Mouse (Mus musculus) gastrocnemius, adult 2 months (tissue): ENCODE measurements at regions not wholly inside any gene's neighbourhood (a gene's known extent, or its start where the extent isn't known, plus 50 kb on each side); places are given as distances from the start of the nearest gene placed in this dataset.

Experiments
- DNase-seq: peaks from one replicate; pipeline ENCODE4 v3.0.0; 2022
- H3K27ac ChIP-seq: fragments of 200-600 bp; 2 replicates; pipeline ENCODE4 v1.8.1; 2022; ENCODE audit warnings: mild to moderate bottlenecking
- H3K4me3 ChIP-seq: fragments of 200-600 bp; 2 replicates; pipeline ENCODE4 v1.8.1; 2022; ENCODE audit warnings: mild to moderate bottlenecking, moderate library complexity
- CTCF ChIP-seq: fragments of 200-600 bp; IDR thresholded peaks from 2 replicates; pipeline ENCODE4 v1.8.1; 2022; ENCODE audit warnings: antibody characterized with exemption, mild to moderate bottlenecking, moderate library complexity
- intact Hi-C: fragments of 180-260 bp; cut with DNase I; formaldehyde crosslinking; loops from one replicate; pipeline ENCODE4 v1.15.1; 2025

DNA sequence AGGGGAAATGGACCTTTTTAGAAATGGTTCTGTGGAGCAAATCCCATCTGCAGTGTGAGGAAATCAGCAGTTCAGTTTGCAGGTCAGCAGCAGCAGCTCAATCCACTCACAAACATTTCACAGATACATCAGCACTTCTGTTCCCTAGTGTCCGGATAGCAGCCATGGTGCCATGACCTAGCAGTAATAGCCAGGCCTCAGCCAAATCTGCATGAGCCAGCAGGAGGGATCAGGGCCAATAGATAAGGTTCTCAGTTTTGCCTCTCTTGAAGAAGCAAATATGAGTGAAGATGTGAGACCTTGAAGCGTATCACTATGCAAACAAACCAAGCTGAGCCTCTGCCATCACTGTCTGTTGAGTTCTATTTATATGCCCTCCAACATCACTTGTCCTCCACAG lies 380.7 kb upstream of the Chrm3 start:
- intact Hi-C loops: no loop called here
- no peak overlapping the region for H3K4me3 ChIP-seq
- TF ChIP-seq CTCF: no peak
- no peak overlapping the region for H3K27ac ChIP-seq
- no peak for DNase-seq

DNA sequence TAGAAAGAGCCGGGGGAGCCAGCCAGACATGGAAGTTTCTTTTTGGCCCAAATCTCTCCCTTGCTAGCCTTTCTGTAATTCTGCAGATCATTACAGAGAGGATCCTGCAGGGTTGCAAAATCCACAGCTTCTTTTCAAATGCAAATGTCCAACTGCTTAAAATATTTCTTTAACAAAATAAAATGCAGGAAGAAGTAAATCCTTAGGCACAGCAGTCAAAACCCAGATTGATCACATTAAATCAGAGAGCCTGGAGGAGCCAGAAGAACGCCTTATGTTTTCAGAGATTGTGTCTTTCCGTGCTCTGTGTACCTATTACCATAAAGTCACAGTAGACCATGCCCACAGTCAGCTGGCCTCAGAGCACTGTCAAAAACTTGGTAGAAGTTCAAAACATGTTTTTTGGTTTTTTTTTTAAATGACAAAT lies 365.1 kb upstream of the Chrm3 start:
- intact Hi-C loops: no loop called here
- TF ChIP-seq CTCF: no peak

DNA sequence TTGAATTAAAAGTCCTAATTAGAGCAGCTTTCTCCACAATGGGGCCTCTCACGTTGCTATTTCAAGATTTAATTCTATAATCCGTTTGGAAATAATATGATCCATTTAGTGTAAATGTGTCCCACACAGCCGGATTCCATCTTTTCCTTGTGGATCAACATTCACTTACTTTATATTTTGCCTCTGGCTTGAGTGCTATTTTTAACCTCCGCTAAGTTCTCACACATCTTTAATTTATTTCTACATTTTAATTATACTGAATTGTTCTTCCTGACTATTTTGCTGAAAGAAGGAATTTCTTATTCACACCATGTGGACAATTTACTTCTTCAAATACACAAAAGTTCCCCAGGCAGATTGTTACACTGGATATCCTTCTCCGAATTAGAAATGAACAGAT lies 364.7 kb upstream of the Chrm3 start:
- no peak for DNase-seq
- Histone ChIP-seq H3K27ac (no peak overlapping the region), H3K4me3 (no peak overlapping the region)
- TF ChIP-seq CTCF: no peak
- intact Hi-C loops: no loop called here

More for the DNA sequence above, 365.1 kb upstream of the Chrm3 start:
- Histone ChIP-seq H3K27ac (no peak overlapping the region), H3K4me3 (no peak overlapping the region)
- DNase-seq: no peak

DNA sequence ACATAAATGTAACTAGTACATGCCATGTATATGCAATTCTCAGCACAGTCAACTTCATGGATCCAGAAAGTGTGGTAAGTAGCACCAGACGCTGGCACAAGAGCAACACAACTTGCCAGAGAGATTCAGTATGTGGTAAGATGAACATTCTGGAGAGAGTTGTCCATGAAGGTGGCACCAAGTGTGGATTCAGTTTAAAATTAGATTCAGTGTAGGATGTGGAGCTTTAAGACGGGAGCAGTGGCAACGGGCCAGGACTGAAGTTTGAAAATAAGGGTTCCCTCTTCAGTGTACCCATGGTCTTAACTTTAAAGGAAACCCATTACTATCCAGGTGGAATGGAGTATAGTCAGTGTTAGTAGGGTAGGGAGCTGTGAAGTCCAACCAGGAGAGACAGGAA lies 360.0 kb upstream of the Chrm3 start:
- intact Hi-C loops: no loop called here
- no peak overlapping the region for H3K4me3 ChIP-seq
- TF ChIP-seq CTCF: no peak
- no peak for DNase-seq
- H3K27ac ChIP-seq: no peak overlapping the region

DNA sequence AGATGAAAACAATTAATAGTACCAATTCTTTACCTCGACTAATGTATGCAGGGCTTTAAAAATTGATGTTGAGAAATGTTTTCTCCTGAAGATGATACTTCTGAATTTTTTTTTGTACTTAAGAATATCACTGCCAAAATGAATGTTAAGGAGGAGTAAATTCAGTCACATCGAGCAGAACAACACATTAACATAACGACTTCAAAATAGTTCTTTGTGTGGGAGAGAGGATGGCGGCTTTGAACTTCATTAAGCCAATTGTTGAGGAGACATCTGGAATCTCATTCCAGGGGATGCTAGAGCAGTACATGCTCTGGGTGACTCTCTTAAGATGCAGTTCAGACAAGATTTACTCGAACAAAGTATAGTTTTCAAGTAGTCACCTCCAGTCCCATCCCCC lies 350.8 kb upstream of the Chrm3 start:
- no peak overlapping the region for H3K27ac ChIP-seq
- H3K4me3 ChIP-seq: no peak overlapping the region
- TF ChIP-seq CTCF: no peak
- no peak for DNase-seq
- intact Hi-C loops: no loop called here

DNA sequence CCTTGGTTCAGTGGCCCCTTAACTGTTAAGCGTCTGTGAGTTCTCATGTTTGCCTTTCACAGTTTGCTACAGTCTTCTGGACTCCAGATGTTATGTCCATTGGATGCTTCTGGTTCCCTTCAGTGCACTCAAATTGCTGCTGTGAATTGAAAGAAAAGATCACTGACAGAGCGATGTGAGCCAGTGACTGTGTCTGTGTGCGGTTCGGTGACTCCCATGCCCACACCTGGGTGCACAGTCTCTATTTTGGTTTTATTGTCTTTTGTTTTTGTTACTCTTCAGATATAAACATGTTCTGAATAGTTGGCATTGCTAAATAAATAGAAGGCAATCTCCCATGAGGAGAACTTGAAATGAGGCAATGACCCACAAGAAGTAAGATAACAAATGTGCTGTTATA lies 350.3 kb upstream of the Chrm3 start:
- Histone ChIP-seq H3K4me3 (no peak overlapping the region), H3K27ac (no peak overlapping the region)
- intact Hi-C loops: no loop called here
- no peak for TF ChIP-seq CTCF
- no peak for DNase-seq

DNA sequence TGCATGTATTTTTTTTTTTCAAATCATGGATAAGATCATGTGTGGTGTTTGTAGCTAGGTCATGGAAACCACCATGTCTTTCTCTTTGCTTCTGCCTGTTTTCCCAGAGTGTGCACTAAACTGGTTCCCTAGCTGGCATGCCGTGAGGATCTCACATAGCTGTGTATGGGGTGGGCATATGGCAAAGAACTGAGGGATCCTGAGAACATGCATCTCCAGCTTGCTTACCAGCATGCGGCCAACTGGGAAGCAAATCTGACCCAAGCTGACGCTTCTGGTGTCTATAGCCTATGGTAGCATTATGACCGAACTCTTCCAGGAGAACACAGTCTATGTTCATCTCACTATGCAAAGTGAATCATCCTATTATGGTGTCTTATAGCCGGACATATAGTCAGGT lies 336.5 kb upstream of the Chrm3 start:
- DNase-seq: no peak
- no peak for TF ChIP-seq CTCF
- intact Hi-C loops: no loop called here
- Histone ChIP-seq H3K4me3 (no peak overlapping the region), H3K27ac (no peak overlapping the region)

DNA sequence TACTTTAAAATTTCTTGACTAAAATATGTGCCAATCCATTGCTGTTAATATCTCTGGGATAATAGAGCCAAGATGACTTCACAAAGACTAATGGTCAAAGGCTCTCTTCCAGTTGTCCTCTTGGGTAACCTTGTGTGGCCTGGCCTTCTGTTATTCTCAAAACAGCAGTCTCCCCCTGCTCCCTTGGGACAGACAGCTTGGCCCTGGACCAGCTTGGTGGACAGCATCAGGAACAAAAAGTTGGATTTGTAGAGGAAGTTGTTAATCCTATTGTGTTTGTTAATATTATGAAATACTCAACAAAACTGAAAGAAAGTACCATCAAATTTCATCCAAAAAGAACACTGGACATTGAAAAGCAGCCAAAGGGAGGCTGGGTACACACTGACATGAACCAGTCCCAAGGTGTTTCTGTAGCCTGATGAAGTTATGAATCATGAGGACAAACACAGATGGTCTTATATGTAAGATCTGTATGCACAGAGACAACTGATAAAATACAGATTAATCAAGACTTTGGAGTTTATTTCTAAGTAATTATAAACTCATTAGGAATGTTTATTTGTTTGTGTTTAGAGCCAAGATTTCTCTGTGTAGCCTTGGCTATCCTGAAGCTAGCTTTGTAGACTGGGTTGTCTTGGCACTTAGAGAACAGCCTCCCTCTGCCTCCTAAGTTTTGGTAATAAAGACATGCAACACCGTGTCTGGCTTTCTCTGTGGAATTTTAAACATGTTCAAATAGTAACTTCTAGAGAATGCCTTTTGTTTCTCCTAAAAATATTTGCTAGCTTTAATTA lies 335.7 kb upstream of the Chrm3 start:
- no peak for TF ChIP-seq CTCF
- no peak overlapping the region for H3K4me3 ChIP-seq
- peak; percentile 90 for DNase-seq
- intact Hi-C loops: no loop called here
- no peak overlapping the region; the same call in 1 of the 2 replicates for H3K27ac ChIP-seq

DNA sequence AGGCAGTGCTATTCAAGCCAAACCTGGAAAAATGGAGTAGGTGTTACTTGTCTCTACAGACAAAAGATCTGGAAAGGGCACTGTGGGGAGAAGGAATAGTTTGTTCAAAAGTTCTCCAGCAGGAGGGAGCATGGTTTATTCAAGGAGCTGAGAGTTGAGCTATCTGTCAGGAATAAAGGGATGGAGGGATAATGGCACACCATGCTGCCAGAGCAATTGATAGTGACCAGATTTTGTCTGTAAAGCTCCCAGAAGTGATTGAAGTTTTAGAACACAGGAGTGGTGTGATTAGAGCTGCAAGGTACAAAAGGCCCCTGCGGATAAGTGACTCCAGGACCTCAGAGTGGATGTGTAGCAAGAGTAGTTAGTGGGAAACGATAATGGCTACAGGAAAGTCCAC lies 330.7 kb upstream of the Chrm3 start:
- H3K27ac ChIP-seq: no peak overlapping the region
- intact Hi-C loops: no loop called here
- DNase-seq: no peak
- H3K4me3 ChIP-seq: no peak overlapping the region
- no peak for TF ChIP-seq CTCF

DNA sequence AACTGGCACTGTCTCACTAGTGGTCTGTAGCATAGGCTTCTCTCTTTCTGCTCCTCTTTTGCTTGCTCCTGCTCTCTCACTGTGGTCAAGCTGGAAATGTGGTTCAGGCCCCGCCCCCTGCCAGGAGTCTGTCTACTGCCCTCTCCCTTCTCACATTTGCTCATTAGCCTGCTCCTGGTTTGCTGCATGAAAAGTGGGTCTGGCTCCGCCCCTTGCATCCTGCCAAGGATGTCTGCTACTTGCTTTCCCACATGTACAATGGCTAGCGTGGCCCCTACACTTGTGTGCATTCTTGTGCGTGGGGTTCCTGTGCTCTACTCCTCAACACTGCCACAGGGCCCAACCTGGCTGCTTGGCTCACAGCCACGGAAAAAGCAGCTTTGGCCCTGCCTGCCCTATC lies 326.7 kb upstream of the Chrm3 start:
- no peak overlapping the region for H3K27ac ChIP-seq
- no peak overlapping the region for H3K4me3 ChIP-seq
- intact Hi-C loops: no loop called here
- no peak for TF ChIP-seq CTCF
- no peak for DNase-seq

DNA sequence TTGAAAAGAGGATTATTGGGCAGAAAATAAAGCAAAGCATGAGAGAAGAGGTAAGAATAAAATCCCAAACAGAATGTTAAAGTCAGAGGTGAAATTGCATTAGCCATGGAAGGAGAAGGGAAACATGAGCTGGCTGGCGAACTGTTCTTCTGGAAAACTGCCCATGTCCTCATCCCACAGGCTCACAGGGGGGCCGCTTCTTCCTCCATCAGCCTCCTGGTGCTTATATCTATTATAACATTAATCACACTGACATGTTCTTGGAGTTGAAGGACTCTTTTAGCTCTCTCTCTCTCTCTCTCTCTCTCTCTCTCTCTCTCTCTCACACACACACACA lies 293.4 kb upstream of the Chrm3 start:
- no peak for TF ChIP-seq CTCF
- no peak overlapping the region for H3K4me3 ChIP-seq
- H3K27ac ChIP-seq: peak overlapping the region; percentile 32; the same call in 1 of the 2 replicates
- intact Hi-C loops: no loop called here
- DNase-seq: peak; percentile 21

DNA sequence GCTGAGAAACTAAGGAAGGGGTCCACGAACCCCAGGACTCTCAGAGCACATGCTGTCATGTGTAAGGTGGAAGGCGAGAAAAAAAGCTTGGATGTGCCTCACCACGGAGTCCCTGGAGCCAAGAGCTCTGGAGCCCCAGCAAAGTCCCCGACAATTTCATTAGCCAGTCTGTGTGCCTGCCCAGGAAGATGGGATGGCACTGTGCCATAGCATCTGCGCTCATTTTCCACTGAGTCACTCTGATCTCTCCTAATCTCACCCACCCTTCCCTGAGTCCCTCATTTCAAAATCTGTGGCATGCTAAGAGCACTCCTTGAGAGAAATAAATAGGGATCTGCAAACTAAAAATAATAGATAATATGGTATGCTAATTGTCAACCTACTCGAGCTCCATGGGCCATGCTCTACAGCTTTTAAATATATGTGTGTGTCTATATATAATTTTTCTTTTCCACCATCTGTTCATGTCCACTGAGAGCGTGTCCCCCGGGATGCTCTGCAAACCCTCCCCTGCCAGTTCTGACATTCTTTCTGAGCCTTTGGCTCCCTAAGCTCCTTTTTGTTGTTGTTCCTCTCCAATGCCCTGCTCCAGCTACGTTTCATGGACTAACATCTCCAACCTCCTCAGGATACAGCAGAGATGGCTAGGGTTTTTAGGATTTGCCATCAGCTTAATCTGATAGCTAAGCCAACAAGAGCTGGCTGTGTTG lies 292.9 kb upstream of the Chrm3 start:
- H3K27ac ChIP-seq: peak overlapping the region; percentile 32; the same call in 1 of the 2 replicates
- intact Hi-C loops: no loop called here
- no peak overlapping the region for H3K4me3 ChIP-seq
- peak; percentile 66 for DNase-seq
- no peak for TF ChIP-seq CTCF

DNA sequence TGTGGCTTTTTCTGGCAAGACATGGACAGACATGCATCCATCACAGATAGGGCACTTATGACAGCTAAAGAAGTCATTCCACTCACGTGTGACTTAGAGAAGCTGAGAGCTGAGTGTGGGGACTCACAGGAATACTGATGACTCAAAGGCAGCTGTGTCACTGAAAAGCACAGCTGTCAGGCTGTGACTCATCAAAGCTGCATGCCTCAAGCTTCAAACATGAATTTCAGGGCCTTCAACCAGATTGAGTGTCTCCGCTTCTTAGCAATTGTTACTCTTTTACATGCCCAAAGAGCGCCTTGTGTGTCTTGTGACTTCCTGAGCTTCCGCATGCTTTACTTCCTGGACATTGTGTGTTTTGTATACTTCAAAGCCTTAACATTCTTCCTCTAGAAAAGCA lies 276.2 kb upstream of the Chrm3 start:
- intact Hi-C loops: no loop called here
- no peak for TF ChIP-seq CTCF
- DNase-seq: peak; percentile 16
- Histone ChIP-seq H3K27ac (no peak overlapping the region), H3K4me3 (no peak overlapping the region)

DNA sequence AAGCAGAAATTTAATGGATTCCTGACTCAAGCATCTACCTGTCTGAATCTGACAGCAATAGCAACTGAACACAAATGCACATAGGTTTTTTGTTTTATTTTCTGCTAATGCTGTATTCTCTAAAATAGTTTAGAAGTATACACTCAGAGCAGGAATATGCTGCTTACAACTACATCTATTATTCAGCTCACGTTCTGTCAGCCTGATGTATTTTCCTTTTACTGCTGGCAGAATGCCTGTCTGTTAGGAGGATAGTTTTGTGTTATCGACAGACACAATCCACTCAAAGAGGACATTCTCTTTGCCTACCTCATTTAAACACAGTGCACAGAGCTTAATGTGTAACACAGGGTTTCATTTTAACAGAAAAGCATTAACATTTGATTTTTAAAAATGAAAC lies 269.8 kb upstream of the Chrm3 start:
- no peak for TF ChIP-seq CTCF
- H3K27ac ChIP-seq: no peak overlapping the region
- intact Hi-C loops: no loop called here
- H3K4me3 ChIP-seq: no peak overlapping the region
- DNase-seq: no peak
